Mouse (Mus musculus) small intestine, adult 2 months (tissue): ENCODE measurements around the gene Sirt4. TPM values are rescaled to one million over a fixed set of nuclear protein-coding genes. Genes with fewer than 3 reads are reported as not detected.

Experiments used
- H3K27ac ChIP-seq: fragments of 200-500 bp; 2 replicates; pipeline ENCODE4 v1.5.1; 2012; ENCODE audit warnings: low read depth, low read length, control low read depth, inconsistent platforms; ENCODE audit not compliant: insufficient read depth
- H3K27me3 ChIP-seq: fragments of 200-500 bp; 2 replicates; pipeline ENCODE4 v1.6.1; 2012; ENCODE audit warnings: mild to moderate bottlenecking, moderate library complexity, low read length, inconsistent platforms; ENCODE audit not compliant: control insufficient read depth, insufficient read depth
- H3K36me3 ChIP-seq: fragments of 200-500 bp; 2 replicates; pipeline ENCODE4 v1.6.1; 2012; ENCODE audit warnings: mild to moderate bottlenecking, low read length, control low read depth, inconsistent platforms; ENCODE audit not compliant: control insufficient read depth, insufficient read depth
- H3K4me1 ChIP-seq: fragments of 200-500 bp; 2 replicates; pipeline ENCODE4 v1.6.1; 2012; ENCODE audit warnings: low read length, inconsistent platforms, mixed read lengths; ENCODE audit not compliant: control insufficient read depth, insufficient read depth, insufficient read length
- H3K4me3 ChIP-seq: fragments of 200-500 bp; 2 replicates; pipeline ENCODE4 v1.5.1; 2012; ENCODE audit warnings: low read depth, mild to moderate bottlenecking, control low read depth, inconsistent platforms, low read length, moderate library complexity
- CTCF ChIP-seq: fragments of 200-500 bp; IDR thresholded peaks from 2 replicates; pipeline ENCODE4 v1.5.1; 2012; ENCODE audit warnings: low read depth, mild to moderate bottlenecking, control low read depth, inconsistent platforms, low read length, moderate library complexity, mixed read lengths; ENCODE audit not compliant: insufficient replicate concordance, insufficient read length; ENCODE audit errors: extremely low read depth
- POLR2A ChIP-seq: fragments of 200-500 bp; IDR thresholded peaks from 2 replicates; pipeline ENCODE4 v1.6.1; 2012; ENCODE audit warnings: low read depth, mild to moderate bottlenecking, control low read depth, inconsistent platforms, low read length, moderate library complexity
- WGBS: fragments of 180-500 bp; shearing (Covaris S2); methylation state at CpG from one replicate; pipeline ENCODE4 v1.1.7; 2018; 5-methylcytosine and 5-hydroxymethylcytosine counted together
- polyA plus RNA-seq: library from polyadenylated mRNA; depleted of rRNA; stranded (reverse); fragments of >200 nt; gene quantifications from 2 replicates; pipeline ENCODE4 v1.2.3, GENCODE M21; 2012; rRNA removed

Sirt4 gene
- 9.9 and 13.6 TPM in 2 replicates for polyA plus RNA-seq

- TF ChIP-seq CTCF (no peak), POLR2A (peak; percentile 67; the same call in 1 of the 2 replicates)
- Histone ChIP-seq H3K4me1 (no peaks in the 10 kb centered on the region; the same call in 1 of the 2 replicates), H3K36me3 (peaks cover 7% of the 10 kb centered on the region), H3K27me3 (no peaks in the 10 kb centered on the region), H3K4me3 (peak within 1 kb of the TSS; percentile 59), H3K27ac (peak within 1 kb of the TSS; percentile 61)
- whole genome bisulfite sequencing, result 3% methylated on average over 30 of the region's 30 CpGs
Measured at GRCm38 (mm10) chr5:115483947-115484920, at the start of gene Sirt4. TSS of gene Sirt4 (minus strand) at chr5:115484725.

DNA sequence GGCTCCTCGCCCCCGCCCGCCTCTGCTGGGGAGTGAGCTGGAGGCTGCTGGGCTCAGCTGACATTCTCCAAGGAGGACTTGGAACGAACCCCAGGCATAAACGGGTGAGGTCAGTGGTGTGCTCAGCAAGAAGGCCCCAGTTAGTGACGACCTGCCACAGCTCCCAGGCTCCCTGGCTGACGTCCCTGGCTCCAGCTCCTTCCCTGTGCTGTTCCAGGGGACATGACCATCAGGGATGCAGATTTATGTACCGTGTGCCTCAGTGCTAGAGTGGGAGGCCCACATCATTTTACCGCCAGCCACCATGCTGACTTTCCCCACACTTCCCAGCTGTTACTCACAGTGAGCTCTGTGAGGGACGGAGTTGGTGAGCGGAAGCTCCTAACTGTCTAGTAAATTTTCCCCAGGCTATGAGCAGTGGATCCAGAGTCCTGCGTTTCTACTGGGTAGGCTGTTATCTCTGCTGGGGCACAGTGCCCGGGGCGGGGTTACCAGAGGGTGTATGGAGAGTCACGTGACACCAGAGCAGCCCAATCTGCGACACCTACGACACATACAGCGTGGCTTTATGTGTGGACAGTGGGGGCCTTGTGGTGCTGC is 47.2 kb upstream of the Sirt4 start:
- H3K4me3 ChIP-seq, result peak overlapping the region; percentile 34

DNA sequence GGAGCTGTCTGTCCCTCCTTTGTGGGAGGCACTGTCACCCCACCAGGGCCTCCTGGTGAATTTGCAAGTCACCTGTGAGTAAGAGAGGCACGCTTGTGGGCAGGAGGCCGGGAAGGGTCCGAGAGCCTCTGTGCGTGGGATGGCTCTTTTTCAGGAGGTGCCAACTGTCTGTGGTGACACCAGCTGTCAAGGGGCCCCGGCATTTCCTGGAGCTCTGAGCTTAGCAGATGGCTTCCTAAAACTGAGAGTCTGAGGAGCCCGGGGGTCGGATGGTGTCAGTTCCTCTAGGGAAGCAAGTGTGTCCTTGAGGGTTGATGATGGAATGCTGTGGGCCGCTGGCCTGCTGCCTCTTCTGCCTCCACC is 45.9 kb upstream of the Sirt4 start:
- TF ChIP-seq CTCF (no peak), POLR2A (no peak)
- Histone ChIP-seq H3K27ac (peak overlapping the region; percentile 70), H3K4me1 (peaks cover 48% of the 10 kb centered on the region), H3K27me3 (no peaks in the 10 kb centered on the region), H3K4me3 (no peak overlapping the region), H3K36me3 (no peaks in the 10 kb centered on the region)
- 64% methylated on average over 8 of the region's 8 CpGs for WGBS

More for the DNA sequence above, 47.2 kb upstream of the Sirt4 start:
- Histone ChIP-seq H3K4me1 (peaks cover 54% of the 10 kb centered on the region), H3K27me3 (no peaks in the 10 kb centered on the region), H3K36me3 (no peaks in the 10 kb centered on the region), H3K27ac (peak overlapping the region; percentile 73)
- no peak for TF ChIP-seq POLR2A
- TF ChIP-seq CTCF, result no peak
- 15% methylated on average over 18 of the region's 18 CpGs for WGBS

DNA sequence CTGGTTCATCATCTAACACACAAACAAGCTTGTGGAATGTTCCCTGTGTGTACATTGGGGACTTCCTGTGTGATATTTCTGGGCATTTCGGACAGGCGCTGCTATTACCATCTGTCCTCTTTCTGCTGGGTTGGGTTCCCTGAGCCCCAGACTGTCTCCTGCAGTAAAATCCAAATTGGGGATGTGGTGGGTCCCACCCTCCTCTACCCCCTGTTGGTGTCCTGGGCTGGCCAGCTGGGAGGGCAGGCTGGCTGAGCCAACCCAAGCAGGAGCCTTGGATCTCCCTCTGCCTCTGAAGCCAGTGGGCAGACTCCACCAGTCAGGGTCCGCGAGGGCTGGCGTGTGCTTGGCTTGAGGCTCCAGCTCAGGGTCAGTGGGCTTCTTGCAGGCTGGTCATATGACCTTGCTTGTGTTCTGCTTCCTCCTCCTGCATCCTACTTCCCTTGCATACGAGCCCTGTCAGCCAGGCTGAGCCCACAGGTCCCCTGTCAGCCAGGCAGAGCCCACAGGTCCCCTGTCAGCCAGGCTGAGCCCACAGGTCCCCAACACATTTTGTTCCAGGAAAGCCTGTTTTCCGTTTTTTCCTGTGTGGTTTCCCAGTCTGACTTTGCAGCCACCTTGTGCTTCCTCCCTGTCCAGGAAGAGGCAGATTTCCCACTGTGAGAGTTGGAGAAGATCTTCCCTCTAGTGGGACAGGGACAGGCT is 45.4 kb upstream of the Sirt4 start:
- Histone ChIP-seq H3K4me1 (peaks cover 43% of the 10 kb centered on the region), H3K4me3 (no peak overlapping the region), H3K27me3 (no peaks in the 10 kb centered on the region), H3K36me3 (no peaks in the 10 kb centered on the region), H3K27ac (peak overlapping the region; percentile 70)
- TF ChIP-seq POLR2A (no peak), CTCF (no peak)
- 79% methylated on average over 7 of the region's 7 CpGs for WGBS

GRCm38 (mm10) chr5:115529364-115529741 is 44.8 kb upstream of the Sirt4 start:
- peak overlapping the region; percentile 70 for H3K27ac ChIP-seq
- H3K4me3 ChIP-seq, result no peak overlapping the region
- peaks cover 39% of the 10 kb centered on the region for H3K4me1 ChIP-seq
- no peak for TF ChIP-seq POLR2A
- no peak for TF ChIP-seq CTCF
- WGBS, result 66% methylated on average over 8 of the region's 8 CpGs
- no peaks in the 10 kb centered on the region for H3K36me3 ChIP-seq
- H3K27me3 ChIP-seq, result no peaks in the 10 kb centered on the region

DNA sequence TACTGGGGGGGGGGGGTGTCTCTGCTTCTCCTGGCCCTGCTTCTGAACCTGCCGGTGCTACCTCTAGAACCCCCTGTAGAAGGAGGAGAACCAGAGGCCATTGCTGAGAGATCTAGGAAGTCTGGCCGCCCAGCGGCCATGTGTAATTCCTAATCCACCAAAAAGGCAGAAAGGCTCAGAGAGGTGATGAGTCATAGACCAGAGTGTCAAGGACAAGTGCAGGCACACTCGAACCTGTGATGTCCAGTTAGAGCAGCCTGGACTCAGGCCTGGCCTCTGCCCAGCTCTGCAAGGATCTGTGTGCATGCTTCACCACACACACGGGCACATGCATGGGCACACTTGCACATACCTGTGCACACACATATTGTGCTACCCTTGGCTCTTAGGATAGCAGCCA is 43.6 kb upstream of the Sirt4 start:
- WGBS, result 70% methylated on average over 5 of the region's 5 CpGs
- no peak overlapping the region for H3K4me3 ChIP-seq
- H3K36me3 ChIP-seq, result no peaks in the 10 kb centered on the region
- TF ChIP-seq POLR2A (no peak), CTCF (no peak)
- no peaks in the 10 kb centered on the region for H3K27me3 ChIP-seq
- no peak overlapping the region for H3K27ac ChIP-seq
- H3K4me1 ChIP-seq, result peaks cover 39% of the 10 kb centered on the region
